Mouse (Mus musculus): ENCODE data around the gene Kcnh4.

Kcnh4 gene

GRCm38 (mm10) chr11:100759611-100760233 lies at the start of gene Kcnh4:
TSS of gene Kcnh4 (minus strand) at chr11:100759942.
- peak; percentile 32 to 68 for DNase-seq

- DNase-seq, result no peak
These were observed 46.9 kb upstream of the Kcnh4 start for GRCm38 (mm10) chr11:100806380-100807305.

GRCm38 (mm10) chr11:100805535-100805934 lies 45.8 kb upstream of the Kcnh4 start:
- no peak for DNase-seq

GRCm38 (mm10) chr11:100804409-100804808 lies 44.7 kb upstream of the Kcnh4 start:
- DNase-seq, result no peak

- no peak for DNase-seq
These were observed 39.7 kb upstream of the Kcnh4 start for GRCm38 (mm10) chr11:100799426-100799825.

GRCm38 (mm10) chr11:100796585-100796984 lies 36.8 kb upstream of the Kcnh4 start:
- no peak for DNase-seq

GRCm38 (mm10) chr11:100795386-100795785 lies 35.6 kb upstream of the Kcnh4 start:
- DNase-seq, result no peak

GRCm38 (mm10) chr11:100791457-100792049 lies 31.8 kb upstream of the Kcnh4 start:
- DNase-seq, result peak; percentile 66 to 87

- DNase-seq, result peak; percentile 90 to 92
These were observed 30.9 kb upstream of the Kcnh4 start for GRCm38 (mm10) chr11:100790644-100791043.

- no peak for DNase-seq
These were observed 30.0 kb upstream of the Kcnh4 start for GRCm38 (mm10) chr11:100789702-100790101.

- DNase-seq, result no peak
These were observed 26.0 kb upstream of the Kcnh4 start for GRCm38 (mm10) chr11:100785774-100786173.

- peak in 1 of 2 experiments; percentile 57 for DNase-seq
These were observed 24.5 kb upstream of the Kcnh4 start for GRCm38 (mm10) chr11:100784286-100784685.

- peak; percentile 89 to 93 for DNase-seq
These were observed 22.8 kb upstream of the Kcnh4 start for GRCm38 (mm10) chr11:100782568-100782967.

GRCm38 (mm10) chr11:100781763-100782475 lies 22.2 kb upstream of the Kcnh4 start:
- peak in 1 of 2 experiments; percentile 56 for DNase-seq

GRCm38 (mm10) chr11:100780247-100780646 lies 20.5 kb upstream of the Kcnh4 start:
- DNase-seq, result no peak

- DNase-seq, result no peak
These were observed 18.3 kb upstream of the Kcnh4 start for GRCm38 (mm10) chr11:100778069-100778468.

- DNase-seq, result no peak
These were observed 16.2 kb upstream of the Kcnh4 start for GRCm38 (mm10) chr11:100775921-100776320.

- DNase-seq, result no peak
These were observed 14.5 kb upstream of the Kcnh4 start for GRCm38 (mm10) chr11:100774261-100774660.

- DNase-seq, result peak; percentile 95 to 96
These were observed 11.1 kb upstream of the Kcnh4 start, which contains the start of gene Ghdc for GRCm38 (mm10) chr11:100770646-100771408. TSS of gene Ghdc (minus strand) at chr11:100770957.

GRCm38 (mm10) chr11:100769980-100770379 lies 10.2 kb upstream of the Kcnh4 start:
- peak in 1 of 2 experiments; percentile 38 for DNase-seq

- peak; percentile 54 to 83 for DNase-seq
These were observed 8.1 kb upstream of the Kcnh4 start for GRCm38 (mm10) chr11:100767871-100768270.

GRCm38 (mm10) chr11:100766726-100767125 lies 7.0 kb upstream of the Kcnh4 start:
- peak; percentile 77 to 78 for DNase-seq

Data from kidney, postnatal 36 days (tissue).